Mouse (Mus musculus) CH12.LX (cell line): ENCODE results near the gene Zfp574. TPM values are rescaled to one million over a fixed set of nuclear protein-coding genes. Genes with fewer than 3 reads are reported as not detected.

Source experiments
- DNase-seq: peaks from one replicate; pipeline ENCODE4 v3.0.0-alpha.2; 2013; ENCODE audit errors: extremely low read depth
- H3K27ac ChIP-seq: 2 replicates; pipeline ENCODE4 v1.5.1; 2012; ENCODE audit warnings: low read depth, mild to moderate bottlenecking, control low read depth, moderate library complexity; ENCODE audit not compliant: insufficient read depth
- H3K27me3 ChIP-seq: replicated peaks from 2 replicates; pipeline ENCODE3; 2012; ENCODE audit warnings: inconsistent platforms
- H3K36me3 ChIP-seq, 2 experiments: replicated peaks in 1 of 2; 2 replicates each; pipeline versions ENCODE3 to v1.6.1; 2012; ENCODE audit warnings: inconsistent platforms in 1 of 2, low read length in 1 of 2, mild to moderate bottlenecking in 1 of 2, mixed read lengths in 1 of 2, moderate library complexity in 1 of 2; ENCODE audit not compliant: control insufficient read depth in 1 of 2, insufficient read depth in 1 of 2
- H3K4me1 ChIP-seq, 2 experiments: 2 replicates each; pipeline ENCODE4 v1.6.1; 2012; ENCODE audit warnings: inconsistent platforms in 1 of 2, moderate library complexity in 1 of 2; ENCODE audit not compliant: insufficient read depth in 2 of 2, control insufficient read depth in 1 of 2
- H3K4me2 ChIP-seq: 2 replicates; pipeline ENCODE4 v1.6.1; 2012; ENCODE audit warnings: low read depth, mild to moderate bottlenecking, control low read depth; ENCODE audit not compliant: poor library complexity, insufficient read depth, severe bottlenecking
- H3K4me3 ChIP-seq, 3 experiments: fragments of 150-350 bp in 1 of 3; sonication (generic) in 1 of 3; replicated peaks in 1 of 3; 2 replicates each; pipeline versions ENCODE3 to v1.5.1; 2011 to 2012; ENCODE audit warnings: low read depth in 2 of 3, low read length in 2 of 3, mild to moderate bottlenecking in 2 of 3, moderate library complexity in 2 of 3, control low read depth in 1 of 3, improper control_type of control experiment in 1 of 3, inconsistent platforms in 1 of 3, mixed read lengths in 1 of 3; ENCODE audit not compliant: poor library complexity in 1 of 3
- H3K79me2 ChIP-seq: replicated peaks from 2 replicates; pipeline ENCODE4 v1.6.1; 2012; ENCODE audit warnings: mild to moderate bottlenecking, moderate library complexity; ENCODE audit not compliant: control insufficient read depth, poor library complexity, insufficient read depth, severe bottlenecking; ENCODE audit errors: extremely low read depth
- H3K9ac ChIP-seq: 2 replicates; pipeline ENCODE4 v1.6.1; 2012; ENCODE audit warnings: low read depth, mild to moderate bottlenecking, control low read depth, moderate library complexity; ENCODE audit not compliant: insufficient read depth
- H3K9me3 ChIP-seq: replicated peaks from 2 replicates; pipeline ENCODE3; 2012; ENCODE audit warnings: low read length, inconsistent platforms, mixed read lengths
- CHD1 ChIP-seq: IDR thresholded peaks from 2 replicates; pipeline ENCODE4 v1.6.1; 2012; ENCODE audit warnings: low read depth, low read length, improper control_type of control experiment, inconsistent platforms
- CHD2 ChIP-seq: IDR thresholded peaks from 2 replicates; pipeline ENCODE4 v1.6.1; 2011; ENCODE audit warnings: low read length, improper control_type of control experiment
- E2F4 ChIP-seq: IDR thresholded peaks from 2 replicates; pipeline ENCODE4 v1.6.1; 2011; ENCODE audit warnings: low read depth, low read length, improper control_type of control experiment; ENCODE audit not compliant: insufficient replicate concordance
- EP300 ChIP-seq: IDR thresholded peaks from 2 replicates; pipeline ENCODE4 v1.6.1; 2011; ENCODE audit warnings: low read length, improper control_type of control experiment
- GABPA ChIP-seq: IDR thresholded peaks from 2 replicates; pipeline ENCODE4 v1.6.1; 2012; ENCODE audit warnings: low read depth, low read length, improper control_type of control experiment, inconsistent platforms; ENCODE audit not compliant: insufficient replicate concordance
- HCFC1 ChIP-seq: IDR thresholded peaks from 2 replicates; pipeline ENCODE4 v1.6.1; 2012; ENCODE audit warnings: low read depth, mild to moderate bottlenecking, inconsistent platforms, low read length, improper control_type of control experiment
- IRF4 ChIP-seq: IDR thresholded peaks from 2 replicates; pipeline ENCODE4 v1.6.1; 2014; ENCODE audit warnings: low read depth, mild to moderate bottlenecking, inconsistent platforms, low read length, improper control_type of control experiment
- JUND ChIP-seq: conservative IDR thresholded peaks from 2 replicates; pipeline ENCODE4 v1.6.1; 2011; ENCODE audit warnings: low read depth, low read length, improper control_type of control experiment
- KAT2A ChIP-seq: IDR thresholded peaks from 2 replicates; pipeline ENCODE4 v1.6.1; 2012; ENCODE audit warnings: low read length, improper control_type of control experiment, inconsistent platforms; ENCODE audit not compliant: insufficient replicate concordance
- MAFK ChIP-seq: IDR thresholded peaks from 2 replicates; pipeline ENCODE4 v1.6.1; 2011; ENCODE audit warnings: low read length, improper control_type of control experiment; ENCODE audit not compliant: insufficient replicate concordance
- MAZ ChIP-seq: IDR thresholded peaks from 2 replicates; pipeline ENCODE4 v1.6.1; 2012; ENCODE audit warnings: low read depth, mild to moderate bottlenecking, inconsistent platforms, low read length, improper control_type of control experiment, moderate library complexity
- MEF2A ChIP-seq: IDR thresholded peaks from 2 replicates; pipeline ENCODE4 v1.6.1; 2014; ENCODE audit warnings: low read depth, mild to moderate bottlenecking, inconsistent platforms, low read length, improper control_type of control experiment, borderline replicate concordance
- MYC ChIP-seq: IDR thresholded peaks from 2 replicates; pipeline ENCODE4 v1.6.1; 2011; ENCODE audit warnings: low read depth, mild to moderate bottlenecking, improper control_type of control experiment, low read length
- POLR2A ChIP-seq: IDR thresholded peaks from 2 replicates; pipeline ENCODE4 v1.6.1; 2011; ENCODE audit warnings: low read depth, mild to moderate bottlenecking, improper control_type of control experiment, low read length
- POLR2AphosphoS2 ChIP-seq: IDR thresholded peaks from 2 replicates; pipeline ENCODE4 v1.6.1; 2011; ENCODE audit warnings: low read depth, low read length, improper control_type of control experiment
- USF1 ChIP-seq: IDR thresholded peaks from 2 replicates; pipeline ENCODE4 v1.6.1; 2014; ENCODE audit warnings: low read depth, mild to moderate bottlenecking, inconsistent platforms, low read length, improper control_type of control experiment
- USF2 ChIP-seq: conservative IDR thresholded peaks from 2 replicates; pipeline ENCODE4 v1.6.1; 2011; ENCODE audit warnings: low read depth, low read length, improper control_type of control experiment
- ZC3H11A ChIP-seq: IDR thresholded peaks from 2 replicates; pipeline ENCODE4 v1.6.1; 2012; ENCODE audit warnings: low read depth, mild to moderate bottlenecking, inconsistent platforms, low read length, improper control_type of control experiment
- ZMIZ1 ChIP-seq: IDR thresholded peaks from 2 replicates; pipeline ENCODE4 v1.6.1; 2012; ENCODE audit warnings: low read depth, mild to moderate bottlenecking, inconsistent platforms, low read length, improper control_type of control experiment
- ZNF384 ChIP-seq: IDR thresholded peaks from 2 replicates; pipeline ENCODE4 v1.6.1; 2012; ENCODE audit warnings: low read depth, low read length, improper control_type of control experiment, inconsistent platforms
- dilution Hi-C: fragments of 300-500 bp; cut with MboI; formaldehyde crosslinking; loops from 2 replicates; pipeline ENCODE4 v1.14.3; 2020; ENCODE audit warnings: low sequenced_read_pairs; ENCODE audit not compliant: extremely low pct_unique_long_range_greater_than_20kb, extremely low pct_ligation_motif_present
- in situ Hi-C: fragments of 300-500 bp; cut with MboI; formaldehyde crosslinking; loops from 3 replicates; pipeline ENCODE4 v1.14.3; 2019; ENCODE audit warnings: low sequenced_read_pairs, low pct_ligation_motif_present, low pct_unique_long_range_greater_than_20kb, mixed read lengths
- polyA plus RNA-seq: library from polyadenylated mRNA; unstranded; fragments of >175 nt; gene quantifications from 2 replicates; pipeline ENCODE4 v1.2.1, GENCODE M21; 2012; ENCODE audit warnings: low read depth; ENCODE audit not compliant: insufficient read length
- total RNA-seq, 2 experiments: library from RNA; depleted of rRNA; stranded (reverse); fragments of 300-350 nt in 1 of 2; fragments of >200 nt in 1 of 2; gene quantifications; 2 replicates each; pipeline ENCODE4 v1.2.3; 2012 to 2014

Gene Zfp574
- total and polyA plus RNA-seq, 3 experiments = 3.4 to 13.3 (median 11.2) TPM

DNA sequence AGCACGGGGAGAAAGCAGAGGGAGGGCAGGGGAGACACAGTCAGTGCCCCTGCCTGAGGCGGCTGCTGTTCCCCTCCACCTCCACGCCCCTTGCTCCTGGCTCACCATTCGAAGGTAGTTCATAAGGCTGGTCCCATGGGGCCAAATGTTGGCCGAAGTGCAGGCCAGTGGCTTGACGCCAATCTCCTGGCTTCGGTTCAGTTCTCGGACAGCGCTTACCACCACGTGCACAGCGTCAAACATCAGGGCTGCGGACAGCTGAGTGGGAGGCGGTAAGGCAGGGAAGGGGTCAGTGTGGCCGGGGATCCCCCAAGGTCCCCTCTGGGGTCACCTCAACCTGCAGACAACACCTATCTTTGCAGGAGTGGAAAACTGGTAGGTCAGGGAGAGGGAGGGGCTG lies 13.5 kb upstream of the Zfp574 start:
- no peak for DNase-seq
- in situ Hi-C loops (no loop called here), dilution Hi-C loops (no loop called here)
- TF ChIP-seq JUND (no peak), ZNF384 (no peak), POLR2AphosphoS2 (no peak)
- H3K79me2 ChIP-seq = no peaks in the 10 kb centered on the region
- H3K36me3 ChIP-seq = peaks cover 0 to 25% of the 10 kb centered on the region in 2 experiments
- H3K4me1 ChIP-seq = peaks cover 0 to 6% of the 10 kb centered on the region in 2 experiments; a peak in 2 of 4 replicates
- no peak overlapping the region for H3K4me2 ChIP-seq
- H3K9me3 ChIP-seq = no peaks in the 10 kb centered on the region
- H3K27me3 ChIP-seq = no peaks in the 10 kb centered on the region
- no peak overlapping the region for H3K27ac ChIP-seq
- no peak overlapping the region for H3K4me3 ChIP-seq
- H3K9ac ChIP-seq = no peak overlapping the region

DNA sequence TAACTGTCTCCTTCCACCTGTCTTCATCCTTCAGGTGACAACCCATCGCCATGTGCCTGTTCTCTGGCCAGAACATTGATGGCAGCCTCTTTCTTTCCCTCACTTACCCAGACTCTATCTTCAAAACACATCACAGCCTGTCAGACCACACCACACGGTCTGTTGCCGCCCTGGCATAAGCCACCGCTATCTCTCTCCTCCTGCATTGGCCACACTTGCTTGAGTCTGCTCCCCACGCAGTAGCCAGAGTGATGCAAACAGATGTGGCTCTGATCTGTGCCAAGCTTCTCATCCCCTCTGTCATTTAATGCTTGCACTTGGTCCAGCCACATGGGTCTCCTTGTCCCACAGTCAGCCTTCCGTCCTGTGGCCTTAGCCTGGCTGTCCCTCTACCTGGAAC lies 9.0 kb upstream of the Zfp574 start:
- TF ChIP-seq KAT2A (no peak), HCFC1 (no peak), MAZ (no peak), CHD1 (no peak), MYC (no peak), ZC3H11A (no peak), EP300 (no peak), IRF4 (no peak), E2F4 (no peak), USF1 (no peak), MAFK (no peak), USF2 (no peak), ZMIZ1 (no peak), GABPA (no peak), JUND (no peak), POLR2A (no peak), CHD2 (no peak), MEF2A (no peak)
- dilution Hi-C loops = no loop called here

More for the DNA sequence above, 9.0 kb upstream of the Zfp574 start:
- Histone ChIP-seq H3K9me3 (no peaks in the 10 kb centered on the region), H3K27ac (no peak overlapping the region), H3K4me1 (peaks cover 5 to 19% of the 10 kb centered on the region in 2 experiments), H3K27me3 (no peaks in the 10 kb centered on the region), H3K79me2 (no peaks in the 10 kb centered on the region), H3K4me3 (no peak overlapping the region), H3K9ac (no peak overlapping the region), H3K36me3 (peaks cover 0 to 26% of the 10 kb centered on the region in 2 experiments), H3K4me2 (no peak overlapping the region)
- in situ Hi-C loops = no loop called here
- no peak for DNase-seq
